Comparison of ENCODE assay signal across 12 mouse cellular contexts in the genomic region with DNA sequence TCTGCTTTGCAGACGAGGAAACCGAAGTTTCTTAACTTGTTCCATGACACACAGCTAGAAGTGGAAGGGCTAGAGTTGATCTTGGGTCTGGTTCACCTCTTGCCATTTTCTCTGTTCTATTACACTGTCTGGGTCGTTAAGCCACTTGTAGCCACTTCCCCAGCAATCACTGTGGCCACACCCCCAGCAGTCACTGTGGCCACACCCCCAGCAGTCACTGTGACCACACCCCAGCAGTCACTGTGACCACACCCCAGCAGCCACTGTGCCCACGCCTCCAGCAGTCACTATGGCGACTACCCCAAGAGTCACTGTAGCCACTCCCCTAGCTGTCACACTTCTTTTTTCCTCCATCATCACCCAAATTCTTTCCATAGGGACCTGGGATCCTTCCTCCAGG.
DNase-seq lines count a peak whose midpoint lies in the region.
"Had no signal": no experiment of that assay in that cellular context is flagged by ENCODE, and none has a peak within 500 bp of the region (broad histone marks: within the 10 kb centered on the region; RNA-seq: fewer than 3 reads in every experiment).

No protein-coding gene starts in this region.

- intact Hi-C loops in heart, postnatal 14 days (cut with DNase I) = no loop called here

- peak; percentile 19 for DNase-seq in lung, postnatal 36 days
- DNase-seq in lung, postnatal 25 days (ENCODE audit: low spot score) = no peak
- DNase-seq in WW6 (ENCODE audit: low read depth, low spot score) = peak; percentile 22
- peak; percentile 34 for DNase-seq in induced T-regulatory cell, adult 2 months (ENCODE audit: low read depth)
- no peak for DNase-seq in T-cell, adult 2 months (ENCODE audit: low spot score)
- no peak for DNase-seq in thymus, postnatal 10 days (ENCODE audit: low spot score in 2 of 2)
- no peak for DNase-seq in heart, postnatal 14 days
- DNase-seq: adrenal gland, postnatal 10 days; cerebellum, postnatal 14 days; gastrocnemius, postnatal 36 days; kidney, postnatal 10 days; layer of hippocampus, adult 9-11 months had no signal

Comparison
In these comparisons a context has a peak if more than half of its experiments do, and no peak if none do; other contexts are left out.
1. DNase-seq: peak in lung, postnatal 36 days (single experiment), WW6 (single experiment) and induced T-regulatory cell, adult 2 months (single experiment); none in lung, postnatal 25 days (single experiment), T-cell, adult 2 months (single experiment), thymus, postnatal 10 days (0 of 2) and heart, postnatal 14 days (0 of 2).